Comparison of ENCODE assay signal across 8 mouse cellular contexts in genomic region chr5:73292502-73293457, GRCm38 (mm10). TPM values are rescaled to one million over a fixed set of nuclear protein-coding genes. Genes with fewer than 3 reads are reported as not detected.
DNase-seq lines count a peak whose midpoint lies in the region; ATAC-seq and TF ChIP-seq lines count a peak whose summit lies in the region.

Gene Ociad1 (plus strand): TSS chr5:73292784.

- H3K4me1 ChIP-seq in cortical plate, adult 2 months (ENCODE audit: control insufficient read depth, insufficient read depth, low read length), result peaks cover 8% of the 10 kb centered on the region
- H3K4me1 ChIP-seq in megakaryocyte, embryonic 14.5 days, result peaks cover 67% of the 10 kb centered on the region

- H3K36me3 ChIP-seq in megakaryocyte, embryonic 14.5 days (replicated peaks; ENCODE audit: low read length), result peaks cover 34% of the 10 kb centered on the region

- TF ChIP-seq CTCF in cortical plate, adult 2 months (IDR thresholded peaks at IDR 0.05; ENCODE audit: extremely low read depth, insufficient read depth, low read length), result no peak

- H3K4me3 ChIP-seq in cortical plate, adult 2 months (ENCODE audit: insufficient read depth, low read length), result peak within 1 kb of the TSS; percentile 96
- peak within 1 kb of the TSS; percentile 99 for H3K4me3 ChIP-seq in megakaryocyte, embryonic 14.5 days (replicated peaks)

- peak; percentile 96 for TF ChIP-seq POLR2A in cortical plate, adult 2 months (IDR thresholded peaks at IDR 0.05; ENCODE audit: extremely low read depth, insufficient read depth, low read length)

- H3K27ac ChIP-seq in cortical plate, adult 2 months (ENCODE audit: insufficient read depth, low read length), result peak within 1 kb of the TSS; percentile 96

- no peaks in the 10 kb centered on the region for H3K9me3 ChIP-seq in megakaryocyte, embryonic 14.5 days

- ATAC-seq in activated CD4-positive, CD25-positive, alpha-beta regulatory T cell, adult 4 months, result peak; percentile 99

- peak; percentile 86 to 93 for DNase-seq in gastrocnemius, adult 8-10 months (ENCODE audit: low spot score in 2 of 2)
- peak; percentile 93 for DNase-seq in hindlimb bud, embryonic 11.5 days (ENCODE audit: extremely low spot score, low read depth, low spot score)
- DNase-seq in left cerebral cortex, adult 8-10 months (ENCODE audit: low spot score in 2 of 2), result peak; percentile 78 to 96
- DNase-seq in right cerebral cortex, postnatal 10 days (ENCODE audit: low spot score in 2 of 2), result peak; percentile 97 to 98
- DNase-seq in urinary bladder, postnatal 25 days (ENCODE audit: low spot score), result peak; percentile 86

- H3K27me3 ChIP-seq in megakaryocyte, embryonic 14.5 days (replicated peaks), result no peaks in the 10 kb centered on the region

RNA-seq across cellular contexts. Expression of gene Ociad1, which starts in this region (rescaled TPM):
- polyA plus RNA-seq in activated CD4-positive, CD25-positive, alpha-beta regulatory T cell, adult 4 months (2017; shearing (Covaris generic)), result 100 to 1,000 TPM; 128 to 159 TPM
- 315 and 343 TPM in 2 replicates for polyA plus RNA-seq in cortical plate, adult 2 months (2012; rRNA removed)
- total RNA-seq in gastrocnemius, adult 8-10 months (2022), result 100 to 1,000 TPM; 134 to 158 (median 146) TPM
- 100 to 1,000 TPM; 447 to 503 (median 477) TPM for total RNA-seq in left cerebral cortex, adult 8-10 months (2022)
- polyA plus RNA-seq in megakaryocyte, embryonic 14.5 days (2012; ENCODE audit: insufficient read depth, low replicate concordance), result 15.0 and 106 TPM in 2 replicates

Comparison
In these comparisons a context has a peak if more than half of its experiments do, and no peak if none do; other contexts are left out.
1. Peak in every context shown above with its lines: DNase-seq, ATAC-seq, H3K4me3 ChIP-seq and H3K27ac ChIP-seq.